Mouse (Mus musculus) liver, postnatal 0 days (tissue): Measurements from ENCODE around the gene Zfp820.

ENCODE experiments used
- CTCF ChIP-seq: sonication (generic); IDR thresholded peaks from 2 replicates; pipeline ENCODE4 v1.5.1; 2016; ENCODE audit warnings: antibody characterized with exemption, low read depth
- EP300 ChIP-seq: IDR thresholded peaks from 2 replicates; pipeline ENCODE4 v1.6.1; 2016; ENCODE audit warnings: antibody characterized with exemption, low read depth, mild to moderate bottlenecking

DNA sequence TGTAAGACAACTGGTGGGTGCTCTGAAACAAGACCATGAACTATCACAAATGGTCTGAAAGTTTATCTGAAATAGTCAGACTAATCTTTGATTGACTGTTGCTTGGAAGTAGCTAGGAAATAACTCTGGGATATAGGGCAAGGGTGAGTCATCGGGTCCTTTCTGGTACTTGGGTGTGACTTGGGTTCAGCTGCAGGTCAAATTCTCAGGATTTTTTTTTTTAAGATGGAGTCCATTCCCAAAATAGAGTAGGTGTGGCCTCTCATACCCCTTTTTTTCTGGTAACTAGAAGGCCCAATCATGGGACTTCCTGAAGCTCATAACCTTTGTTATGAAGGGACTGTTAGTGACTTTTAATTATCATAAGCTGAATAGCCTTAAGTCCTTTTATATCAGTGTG, 25.7 kb upstream of the Zfp820 start:
- no peak for TF ChIP-seq CTCF
- TF ChIP-seq EP300: no peak
